Mouse (Mus musculus) kidney, postnatal 0 days (tissue): ENCODE results near the gene Nat14. TPM values are rescaled to one million over a fixed set of nuclear protein-coding genes. Genes with fewer than 3 reads are reported as not detected.

ENCODE experiments used
- ATAC-seq: fragments of 200-750 bp; cut with Nextera tagmentation; replicated peaks from 2 replicates; pipeline ENCODE4 v1.8.0; 2017; ENCODE audit warnings: low read depth, moderate number of reproducible peaks, moderate TSS enrichment, moderate library complexity; ENCODE audit not compliant: low FRiP score
- DNase-seq: peaks from one replicate; pipeline ENCODE4 v3.0.0-alpha.2; 2016; ENCODE audit warnings: low spot score
- H3K27ac ChIP-seq: fragments of 300-500 bp; sonication (generic); 2 replicates; pipeline ENCODE4 v1.5.1; 2014; ENCODE audit warnings: mild to moderate bottlenecking
- H3K27me3 ChIP-seq: fragments of 300-500 bp; sonication (generic); 2 replicates; pipeline ENCODE4 v1.6.1; 2014; ENCODE audit warnings: low read length, mixed read lengths; ENCODE audit not compliant: insufficient read depth
- H3K36me3 ChIP-seq: fragments of 300-500 bp; sonication (generic); 2 replicates; pipeline ENCODE4 v1.6.1; 2014; ENCODE audit warnings: low read length, mixed read lengths; ENCODE audit not compliant: insufficient read depth
- H3K4me1 ChIP-seq: fragments of 300-500 bp; sonication (generic); replicated peaks from 2 replicates; pipeline ENCODE4 v1.6.1; 2014; ENCODE audit warnings: antibody characterized with exemption, low read length, mixed read lengths; ENCODE audit not compliant: insufficient read depth
- H3K4me2 ChIP-seq: fragments of 300-500 bp; sonication (generic); 2 replicates; pipeline ENCODE4 v1.6.1; 2014; ENCODE audit warnings: mild to moderate bottlenecking, low read length, moderate library complexity, mixed read lengths
- H3K4me3 ChIP-seq: fragments of 300-500 bp; sonication (generic); replicated peaks from 2 replicates; pipeline ENCODE4 v1.5.1; 2014; ENCODE audit warnings: low read depth, low read length
- H3K9ac ChIP-seq: fragments of 300-500 bp; sonication (generic); 2 replicates; pipeline ENCODE4 v1.6.1; 2014; ENCODE audit warnings: low read depth, low read length
- H3K9me3 ChIP-seq: fragments of 300-500 bp; sonication (generic); replicated peaks from 2 replicates; pipeline ENCODE4 v1.6.1; 2016; ENCODE audit warnings: low read length, inconsistent platforms, mixed read lengths
- CTCF ChIP-seq: IDR thresholded peaks from 2 replicates; pipeline ENCODE4 v1.5.1; 2016; ENCODE audit warnings: antibody characterized with exemption, low read depth, mild to moderate bottlenecking, moderate library complexity
- WGBS: fragments of 180-500 bp; shearing (Covaris S2); extraction: QIAGEN DNeasy Blood & Tissue Kit; methylation state at CpG from one replicate; pipeline ENCODE4 v1.1.7; 2014; 5-methylcytosine and 5-hydroxymethylcytosine counted together
- polyA plus RNA-seq: library from polyadenylated mRNA; unstranded; fragments of >200 nt; fragmentation: Nextera tagmentation; extraction: Ambion mirVana; gene quantifications from 2 replicates; pipeline ENCODE4 v1.2.1, GENCODE M21; 2015

The Nat14 gene
- polyA plus RNA-seq, 1 experiment from 2014 or later: 2.6 TPM

GRCm38 (mm10) chr7:4926849-4927248 lies 5.0 kb downstream of the Nat14 start:
- Histone ChIP-seq H3K4me1 (peaks cover 28% of the 10 kb centered on the region), H3K27me3 (no peaks in the 10 kb centered on the region), H3K4me2 (no peak overlapping the region), H3K9ac (no peak overlapping the region), H3K27ac (no peak overlapping the region), H3K9me3 (no peaks in the 10 kb centered on the region), H3K4me3 (no peak overlapping the region), H3K36me3 (no peaks in the 10 kb centered on the region)
- WGBS: 70% methylated on average over 16 of the region's 16 CpGs
- TF ChIP-seq CTCF: no peak
- ATAC-seq (no peak), DNase-seq (no peak)

GRCm38 (mm10) chr7:4927711-4928110 lies 5.9 kb downstream of the Nat14 start:
- Histone ChIP-seq H3K27me3 (no peaks in the 10 kb centered on the region), H3K27ac (no peak overlapping the region), H3K36me3 (no peaks in the 10 kb centered on the region), H3K9ac (no peak overlapping the region), H3K4me1 (peaks cover 25% of the 10 kb centered on the region), H3K9me3 (no peaks in the 10 kb centered on the region), H3K4me3 (no peak overlapping the region), H3K4me2 (no peak overlapping the region)
- DNase-seq (peak; percentile 25), ATAC-seq (no peak)
- 51% methylated on average over 8 of the region's 8 CpGs for WGBS
- TF ChIP-seq CTCF: no peak

GRCm38 (mm10) chr7:4928323-4928722 lies 6.5 kb downstream of the Nat14 start:
- TF ChIP-seq CTCF: no peak
- Histone ChIP-seq H3K4me3 (no peak overlapping the region), H3K27me3 (no peaks in the 10 kb centered on the region), H3K36me3 (no peaks in the 10 kb centered on the region), H3K27ac (no peak overlapping the region), H3K4me1 (peaks cover 18% of the 10 kb centered on the region), H3K9me3 (no peaks in the 10 kb centered on the region), H3K9ac (0 out of 2 replicates have a peak overlapping the region, but pooled peaks have one; percentile 35), H3K4me2 (no peak overlapping the region)
- no peak for DNase-seq
- ATAC-seq: no peak
- 53% methylated on average over 17 of the region's 17 CpGs for WGBS

- Histone ChIP-seq H3K4me1 (no peaks in the 10 kb centered on the region), H3K36me3 (no peaks in the 10 kb centered on the region), H3K4me3 (no peak overlapping the region), H3K9ac (no peak overlapping the region), H3K27ac (no peak overlapping the region), H3K4me2 (no peak overlapping the region), H3K27me3 (no peaks in the 10 kb centered on the region), H3K9me3 (no peaks in the 10 kb centered on the region)
- no peak for TF ChIP-seq CTCF
- ATAC-seq (no peak), DNase-seq (no peak)
- 79% methylated on average over 12 of the region's 12 CpGs for WGBS
These were observed 11.3 kb downstream of the Nat14 start for GRCm38 (mm10) chr7:4933103-4933502.

- no peak overlapping the region for H3K4me2 ChIP-seq
- H3K36me3 ChIP-seq: no peaks in the 10 kb centered on the region
- H3K27ac ChIP-seq: no peak overlapping the region
- no peaks in the 10 kb centered on the region for H3K4me1 ChIP-seq
- ATAC-seq (no peak), DNase-seq (no peak)
- 83% methylated on average over 4 of the region's 4 CpGs for WGBS
- H3K9me3 ChIP-seq: no peaks in the 10 kb centered on the region
- no peak overlapping the region for H3K9ac ChIP-seq
- TF ChIP-seq CTCF: no peak
- H3K4me3 ChIP-seq: no peak overlapping the region
- H3K27me3 ChIP-seq: no peaks in the 10 kb centered on the region
These were observed 12.5 kb downstream of the Nat14 start for GRCm38 (mm10) chr7:4934160-4934914.

GRCm38 (mm10) chr7:4936832-4937231 lies 15.0 kb downstream of the Nat14 start:
- Histone ChIP-seq H3K27me3 (no peaks in the 10 kb centered on the region), H3K36me3 (no peaks in the 10 kb centered on the region), H3K9me3 (no peaks in the 10 kb centered on the region), H3K4me3 (no peak overlapping the region), H3K4me1 (no peaks in the 10 kb centered on the region), H3K9ac (no peak overlapping the region), H3K27ac (no peak overlapping the region), H3K4me2 (no peak overlapping the region)
- ATAC-seq: no peak
- TF ChIP-seq CTCF: no peak
- no peak for DNase-seq
- 71% methylated on average over 10 of the region's 10 CpGs for WGBS
